Mouse (Mus musculus) adrenal gland, postnatal 25 days (tissue): Measurements from ENCODE around the gene Pla2g3. TPM values are rescaled to one million over a fixed set of nuclear protein-coding genes. Genes with fewer than 3 reads are reported as not detected.

Experiments used
- DNase-seq: peaks from one replicate; pipeline ENCODE4 v3.0.0; 2021; ENCODE audit warnings: mixed read lengths
- long read RNA-seq: library from polyadenylated mRNA; stranded (forward); transcript quantifications from one replicate; pipeline ENCODE4 v2.0.0, GENCODE M21; 2021
- total RNA-seq: library from RNA; stranded (reverse); gene quantifications from 2 replicates; pipeline ENCODE4 v1.2.3, GENCODE M21; 2021

Pla2g3 gene
- total RNA-seq, result 0.18 and 0.33 TPM in 2 replicates
- long read RNA-seq, partial matches to known transcripts, result 0 of 1 reads
- long read RNA-seq, other reads (novel, unspliced or antisense), result 1 of 1 reads

DNA sequence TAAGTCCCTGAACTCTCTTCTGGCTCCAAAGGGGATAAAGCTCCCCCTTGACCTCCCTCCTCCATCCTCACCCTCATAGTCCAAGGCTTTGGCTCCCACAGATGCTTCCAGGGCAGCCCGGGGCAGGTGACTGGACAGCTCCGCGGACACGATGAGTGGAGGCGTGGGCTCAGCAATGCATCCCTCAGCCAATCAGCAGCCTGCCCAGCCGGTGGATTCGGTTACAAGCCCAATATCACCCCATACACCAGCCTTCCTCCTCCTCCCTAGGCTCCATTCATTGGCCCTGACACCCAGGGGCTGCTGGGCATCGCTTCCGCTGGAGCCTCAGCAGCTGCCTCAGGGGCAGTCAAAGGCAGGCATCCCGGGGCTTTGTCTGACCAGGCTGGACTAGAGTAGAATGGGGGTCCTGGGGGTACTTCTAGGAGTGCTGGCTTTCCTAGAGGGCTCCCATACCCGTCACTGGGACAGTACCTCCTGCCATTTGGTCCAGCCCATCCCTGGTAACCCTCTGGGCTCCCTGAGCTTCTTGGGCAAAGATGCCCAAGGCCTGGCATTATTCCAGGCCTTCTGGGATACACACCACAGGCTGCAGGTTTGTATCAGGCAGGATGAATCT lies at the start of gene Pla2g3:
TSS of gene Pla2g3 (plus strand) at position 333 of the 619 bp plus-strand sequence.
- no peak for DNase-seq

DNA sequence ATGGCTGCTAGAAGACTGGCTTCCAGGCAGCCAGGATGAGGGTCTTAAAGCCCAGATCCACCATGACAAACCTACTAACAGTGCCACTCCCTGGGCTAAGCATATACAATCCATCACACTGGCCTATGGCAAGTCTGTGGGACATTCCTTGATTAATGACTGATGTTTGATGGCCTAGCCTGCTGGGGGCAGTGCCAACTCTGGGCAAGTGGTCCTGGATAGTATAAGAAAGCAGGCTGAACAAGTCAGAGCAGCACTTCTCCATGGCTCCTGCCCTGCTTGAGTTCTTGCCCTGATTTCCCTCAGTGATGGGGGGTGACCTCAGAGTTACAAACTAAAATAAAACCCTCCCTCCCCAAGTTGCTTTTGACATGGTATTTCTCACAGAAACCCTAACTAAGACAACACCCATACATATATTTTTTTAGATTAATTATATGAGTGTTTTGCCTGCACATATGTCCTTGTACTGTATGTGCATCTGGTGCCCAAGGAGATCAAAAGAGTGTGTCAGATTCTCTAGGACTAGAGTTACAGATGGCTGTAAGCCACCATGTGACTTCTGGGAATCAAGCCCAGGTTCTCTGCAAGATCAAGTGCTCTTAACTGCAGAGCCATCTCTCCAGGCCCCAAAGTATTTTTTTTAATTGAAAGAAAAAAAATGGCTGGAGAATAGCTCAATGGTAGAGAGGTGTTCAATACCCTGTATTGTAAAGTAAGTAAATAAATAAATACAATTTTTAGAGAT lies 46.2 kb upstream of the Pla2g3 start:
- no peak for DNase-seq

DNA sequence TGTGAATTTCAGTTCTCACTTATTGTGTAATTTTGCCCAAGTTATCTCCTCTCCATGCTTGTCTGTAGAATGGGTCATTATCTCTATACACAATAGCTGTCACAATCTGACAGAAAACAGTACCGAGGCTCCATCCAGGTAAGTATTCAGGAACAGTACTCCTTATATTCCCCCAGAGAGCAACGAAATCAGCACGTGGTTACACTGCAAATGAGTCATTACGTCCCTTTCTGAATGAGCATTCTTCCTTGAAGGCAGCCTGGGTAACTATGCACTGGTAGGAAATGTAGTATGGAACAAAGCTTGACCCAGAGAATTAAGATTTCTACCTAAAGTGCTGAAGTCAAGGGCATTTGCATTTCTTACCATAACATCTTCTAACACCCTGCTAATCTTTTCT lies 45.4 kb upstream of the Pla2g3 start:
- DNase-seq, result no peak

DNA sequence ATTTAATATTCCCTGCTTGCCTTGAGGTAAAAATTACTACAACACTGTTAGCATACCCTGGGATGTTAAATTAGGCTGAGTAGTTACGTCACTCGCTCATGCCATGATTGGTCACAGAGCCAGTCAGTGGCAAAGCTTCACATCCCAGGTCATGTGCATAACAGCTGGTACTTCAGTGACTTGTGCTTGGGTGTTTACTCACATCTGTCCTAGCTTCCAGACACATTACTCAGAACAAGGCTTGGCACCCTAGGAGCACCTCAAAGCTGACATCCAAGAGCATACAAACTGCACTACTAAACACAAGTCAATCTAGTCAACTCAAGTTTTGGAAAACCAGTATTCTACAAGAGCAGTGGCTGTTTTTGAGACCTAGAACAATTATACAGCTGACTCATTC lies 45.0 kb upstream of the Pla2g3 start:
- no peak for DNase-seq

DNA sequence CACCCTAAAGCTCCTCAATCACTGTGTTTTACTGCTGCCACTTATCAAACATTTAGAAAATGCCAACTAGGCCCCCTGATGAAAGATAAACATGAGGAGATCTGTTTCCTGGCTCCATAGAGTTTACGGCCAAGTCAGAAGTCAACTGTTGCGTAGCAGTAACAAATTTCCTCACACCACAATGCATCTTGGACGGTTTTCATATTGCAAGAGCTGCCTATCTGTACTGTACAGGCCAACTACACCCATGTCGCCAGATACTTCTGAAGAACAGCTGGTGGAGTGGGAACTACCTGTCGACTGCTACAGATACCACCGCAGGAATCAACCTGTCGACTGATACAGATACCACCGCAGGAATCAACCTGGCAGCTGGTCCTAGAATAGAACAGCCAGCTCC lies 43.2 kb upstream of the Pla2g3 start:
- DNase-seq, result no peak

DNA sequence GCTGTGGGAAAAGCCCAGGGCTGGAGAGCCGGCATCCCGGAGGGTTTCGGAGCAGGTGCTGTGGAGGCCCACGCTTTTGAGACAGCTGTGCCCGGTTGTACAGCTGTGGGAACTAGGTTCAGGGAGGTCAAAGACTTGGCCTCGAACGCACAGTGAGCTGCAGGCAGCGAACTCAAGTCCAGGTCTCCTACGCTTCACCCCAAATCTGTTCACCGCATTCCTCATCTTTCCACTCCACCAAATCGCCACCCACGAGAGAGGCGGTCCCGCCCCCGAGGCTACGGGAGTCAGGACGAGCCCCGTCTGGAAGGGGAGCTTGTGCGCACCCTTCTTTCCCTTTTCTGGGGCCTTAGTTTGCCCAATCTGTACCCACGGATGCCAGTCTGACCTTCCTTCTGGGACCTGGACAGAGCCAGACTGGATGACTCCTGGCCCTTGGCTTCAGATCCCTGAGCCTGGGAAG lies 36.4 kb upstream of the Pla2g3 start:
- peak; percentile 62 for DNase-seq

DNA sequence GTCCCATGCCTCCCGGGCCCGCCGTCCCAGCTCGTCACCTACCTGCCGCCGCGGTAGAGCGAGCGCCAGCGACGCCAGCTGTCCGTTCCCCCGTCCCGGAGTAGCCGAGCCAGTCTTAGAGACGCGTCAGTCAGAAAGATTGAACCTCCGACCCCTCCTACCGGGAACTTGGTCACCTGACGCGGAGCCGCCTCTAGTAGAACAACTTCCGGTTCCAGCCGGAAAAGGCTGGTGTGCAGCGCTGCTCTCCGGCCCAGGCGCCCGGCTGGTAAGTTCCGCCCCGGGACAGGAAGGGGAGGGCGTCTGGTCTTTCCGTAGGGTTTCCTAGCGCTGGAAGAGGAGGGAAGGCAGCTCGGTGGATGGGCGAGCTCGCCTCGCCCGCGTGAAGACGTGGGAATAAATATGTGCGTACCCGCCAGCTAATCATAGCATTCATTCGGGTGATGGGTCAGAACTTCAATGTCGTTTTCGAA lies 35.9 kb upstream of the Pla2g3 start, which contains the start of gene Rnf185:
TSS of gene Rnf185 (minus strand) at position 197 of the 473 bp plus-strand sequence.
- peak; percentile 92 for DNase-seq

DNA sequence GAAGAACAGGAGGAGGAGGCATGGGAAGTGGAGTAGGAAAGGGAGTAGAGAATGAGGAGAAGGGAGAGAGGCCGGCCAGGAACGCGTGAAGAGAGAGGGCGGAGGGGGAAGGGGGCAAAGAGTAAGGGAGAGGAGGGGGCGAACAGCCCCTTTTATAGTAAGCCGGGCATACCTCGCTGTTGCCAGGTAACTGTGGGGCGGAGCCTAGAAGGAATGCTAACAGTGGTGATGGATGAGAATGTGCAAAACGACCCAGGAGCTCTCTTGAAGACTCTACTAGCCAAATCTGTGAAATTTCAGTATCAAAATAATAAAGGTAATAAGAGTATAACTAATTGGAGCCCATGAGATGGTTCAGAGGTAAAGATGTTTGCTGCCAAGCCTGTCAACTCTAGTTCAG lies 35.3 kb upstream of the Pla2g3 start:
- DNase-seq, result peak; percentile 12

DNA sequence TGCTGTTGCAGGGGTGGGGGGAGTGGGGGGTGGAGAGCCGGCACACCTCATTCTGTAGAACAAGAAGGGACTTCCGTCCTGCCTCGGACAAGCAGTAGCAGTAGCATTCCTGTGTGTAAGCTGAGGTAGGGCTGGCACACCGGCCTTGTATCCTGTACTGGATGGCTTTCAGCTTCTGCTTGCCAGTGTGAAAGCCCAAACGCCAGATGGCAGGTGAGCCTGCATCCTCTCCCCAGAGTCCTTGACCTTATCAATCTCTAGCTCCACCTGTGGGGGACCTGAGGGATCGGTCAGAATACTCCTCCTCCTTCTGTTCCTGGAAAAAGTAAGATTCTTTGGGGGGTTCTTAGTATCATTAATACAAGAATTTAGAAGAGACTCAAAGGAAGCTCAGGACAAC lies 34.6 kb upstream of the Pla2g3 start:
- DNase-seq, result no peak

DNA sequence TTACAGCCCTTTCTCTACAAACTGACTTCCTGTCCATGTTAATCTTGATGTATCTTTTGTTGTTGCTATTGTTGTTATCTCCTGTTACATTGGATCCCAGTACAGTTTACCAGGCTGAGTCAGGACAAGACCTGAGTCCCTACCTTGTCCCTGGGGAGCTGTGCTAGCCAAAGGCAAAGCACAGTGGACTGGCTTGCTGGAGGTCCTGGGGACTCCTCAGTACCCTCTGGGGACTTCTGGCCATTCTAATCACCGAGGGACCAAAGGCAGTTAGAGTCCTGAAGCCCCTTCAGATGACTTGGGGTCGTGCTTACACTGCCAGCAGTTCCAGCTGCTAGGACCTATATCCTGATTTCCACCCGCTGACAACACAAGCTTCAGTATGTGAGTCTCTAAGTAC lies 33.6 kb upstream of the Pla2g3 start:
- DNase-seq, result no peak

DNA sequence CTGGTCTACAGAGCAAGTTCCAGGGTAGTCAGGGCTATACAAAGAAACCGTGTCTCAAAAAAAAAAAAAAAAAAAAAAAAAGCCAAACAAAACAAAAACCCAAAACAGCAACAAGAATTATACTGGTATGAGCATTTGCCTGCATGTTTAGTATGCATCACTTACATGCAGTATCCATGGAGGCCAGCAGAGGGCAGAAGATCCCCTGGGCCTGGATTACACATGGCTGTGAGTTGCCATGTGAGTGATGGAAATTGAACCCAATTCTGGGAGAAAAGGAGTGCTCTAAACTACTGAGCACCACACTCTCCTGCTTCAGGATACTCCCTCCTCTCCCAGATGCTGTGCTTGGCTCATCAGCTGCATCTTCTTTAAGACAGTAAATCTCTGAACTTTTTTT lies 31.7 kb upstream of the Pla2g3 start:
- peak; percentile 63 for DNase-seq

DNA sequence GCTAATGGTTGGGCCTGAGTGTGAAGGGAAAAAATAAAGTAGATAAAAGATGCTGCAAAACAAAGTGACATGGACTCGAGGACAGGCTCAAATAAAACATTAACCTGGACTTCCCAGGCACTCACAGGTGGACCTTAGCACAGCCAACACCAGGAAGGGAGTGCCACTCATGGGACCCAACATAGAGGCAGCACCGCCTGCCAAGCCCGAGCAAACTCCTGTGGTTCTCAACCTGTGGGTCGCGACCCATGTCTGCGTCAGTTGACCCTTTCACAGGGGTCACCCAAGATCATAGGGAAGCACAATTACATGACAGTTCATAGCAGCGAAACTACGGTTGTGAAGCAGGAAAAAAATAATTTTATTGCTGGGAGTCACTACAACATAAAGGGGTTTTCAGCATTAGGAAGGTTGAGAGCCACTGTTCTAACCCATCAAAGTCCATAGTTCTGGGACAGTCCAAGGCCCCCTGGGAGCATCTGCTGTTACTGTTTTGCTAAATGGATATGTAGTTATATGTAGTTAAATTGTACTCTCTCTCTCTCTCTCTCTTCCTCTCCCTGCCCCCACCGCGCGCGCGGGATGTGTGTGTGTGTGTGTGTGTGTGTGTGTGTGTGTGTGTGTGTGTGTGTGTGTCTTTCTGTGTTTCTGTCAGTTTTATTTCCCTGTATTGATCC lies 29.5 kb upstream of the Pla2g3 start:
- DNase-seq, result no peak

DNA sequence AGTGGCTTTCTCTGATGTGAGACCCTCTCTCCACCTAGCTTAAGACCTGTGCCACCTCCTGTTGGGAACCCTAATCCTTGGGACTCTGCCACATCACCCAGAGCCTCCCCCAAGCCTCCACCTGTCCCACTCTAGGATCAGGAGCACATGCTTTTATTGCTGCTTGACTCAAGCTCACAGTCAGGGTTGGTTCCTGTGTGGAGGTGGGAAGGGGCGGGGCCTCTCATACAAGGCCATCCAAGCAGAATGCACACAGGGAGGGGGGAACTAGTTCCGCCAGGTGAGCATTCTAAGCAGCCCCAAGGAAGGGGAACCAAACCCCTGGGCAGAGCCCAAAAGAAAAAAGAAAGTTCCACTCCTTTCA lies 29.0 kb upstream of the Pla2g3 start:
- no peak for DNase-seq

DNA sequence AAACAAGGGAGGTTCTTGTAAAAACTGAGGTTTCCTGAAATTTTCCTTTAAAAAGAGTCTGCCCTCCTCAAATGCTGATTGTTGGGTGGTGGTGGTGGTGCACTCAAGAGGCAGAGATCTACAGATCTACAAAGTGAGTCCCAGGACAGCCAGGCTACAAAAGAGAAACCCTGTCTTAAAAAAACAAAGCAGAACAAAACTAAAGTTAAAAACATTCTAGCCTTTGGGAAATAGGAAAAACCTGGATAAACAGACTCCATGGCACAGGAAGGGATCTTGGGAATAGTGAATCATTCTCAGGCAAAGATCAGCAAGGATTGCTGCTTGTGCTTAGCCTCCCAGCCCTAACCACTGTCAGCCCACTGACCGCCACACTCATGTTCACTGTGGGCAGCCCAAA lies 25.2 kb upstream of the Pla2g3 start:
- no peak for DNase-seq

DNA sequence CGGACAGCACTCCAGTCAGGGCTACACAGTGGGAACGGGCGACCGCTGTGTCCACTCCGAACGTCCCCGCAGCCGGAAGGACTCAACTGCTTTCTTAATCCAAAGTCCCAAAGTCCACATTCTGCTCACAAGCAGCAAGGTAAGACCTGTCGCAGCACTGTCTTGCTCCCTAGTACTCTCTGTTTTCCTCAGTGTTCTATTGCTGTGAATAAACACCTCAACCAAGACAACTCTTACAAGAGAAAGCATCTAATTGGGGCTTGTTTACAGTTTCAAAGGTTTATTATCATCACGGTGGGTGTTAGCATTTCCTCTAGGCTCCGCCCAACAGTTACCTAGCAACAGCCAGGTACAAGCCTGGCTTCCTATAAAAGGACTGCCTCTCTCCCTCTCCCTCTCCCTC lies 16.6 kb upstream of the Pla2g3 start:
- no peak for DNase-seq

DNA sequence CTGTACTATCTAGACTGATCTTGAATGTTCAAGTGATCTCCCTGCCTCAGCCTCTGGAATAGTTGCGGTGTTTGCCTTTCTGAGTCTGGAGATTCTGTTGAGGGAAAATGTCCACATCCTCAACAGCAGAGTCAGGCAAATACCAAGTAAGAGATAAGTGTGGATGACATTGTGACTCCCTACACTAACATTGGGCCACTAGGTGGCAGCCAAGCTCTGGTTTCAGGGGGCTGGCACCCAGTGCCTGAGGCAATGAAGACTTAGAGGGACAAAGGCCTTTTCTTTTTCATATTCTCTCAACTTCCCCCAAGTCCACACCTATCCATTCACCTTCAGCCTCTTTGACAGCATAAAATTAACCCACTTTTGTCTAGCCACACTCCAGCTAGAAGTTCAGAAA lies 15.6 kb upstream of the Pla2g3 start:
- DNase-seq, result peak; percentile 91

DNA sequence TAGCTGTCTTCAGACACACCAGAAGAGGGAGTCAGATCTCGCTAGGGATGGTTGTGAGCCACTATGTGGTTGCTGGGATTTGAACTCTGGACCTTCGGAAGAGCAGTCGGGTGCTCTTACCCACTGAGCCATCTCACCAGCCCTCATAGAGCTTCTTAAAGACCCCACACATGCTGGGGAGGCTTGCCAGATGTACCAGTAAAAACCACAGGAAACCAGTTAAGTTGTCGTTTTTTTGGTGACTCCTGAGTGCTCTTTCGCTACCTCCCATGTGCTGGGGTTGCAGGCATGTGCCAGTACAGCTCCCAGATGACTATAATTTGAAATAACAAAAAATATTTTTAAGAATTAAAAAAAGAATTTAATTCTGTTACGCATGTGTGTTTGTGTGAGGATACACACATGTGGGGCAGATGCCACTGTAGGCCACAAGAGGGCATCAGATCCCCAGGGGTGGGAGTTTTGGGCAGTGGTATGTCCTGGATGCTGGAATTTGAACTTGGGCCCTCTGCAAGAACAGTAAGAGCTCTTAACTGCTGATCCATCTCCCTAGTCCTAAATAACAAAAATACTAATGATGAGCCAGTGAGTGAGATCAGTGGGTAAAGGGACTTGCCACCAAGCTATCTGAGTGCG lies 13.5 kb upstream of the Pla2g3 start:
- DNase-seq, result peak; percentile 38

DNA sequence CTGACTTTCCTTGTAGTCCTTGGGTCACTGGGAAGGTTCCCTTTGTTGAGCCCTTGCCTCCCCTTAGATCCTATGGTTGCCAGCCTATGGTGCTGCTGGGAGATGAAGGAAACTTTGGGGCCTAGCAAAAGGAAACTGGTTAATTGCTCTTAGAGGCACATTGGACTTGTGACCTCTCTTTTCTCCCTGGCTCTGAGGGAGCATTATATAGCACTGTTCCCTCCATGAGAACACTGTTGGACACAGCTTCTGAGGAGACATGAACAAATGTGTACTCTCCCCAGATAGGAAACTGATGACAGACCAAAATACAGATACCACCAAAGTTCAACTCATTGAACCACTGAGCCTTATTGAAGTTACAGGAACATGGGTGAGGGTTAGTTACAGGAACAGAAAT lies 12.6 kb upstream of the Pla2g3 start:
- no peak for DNase-seq

DNA sequence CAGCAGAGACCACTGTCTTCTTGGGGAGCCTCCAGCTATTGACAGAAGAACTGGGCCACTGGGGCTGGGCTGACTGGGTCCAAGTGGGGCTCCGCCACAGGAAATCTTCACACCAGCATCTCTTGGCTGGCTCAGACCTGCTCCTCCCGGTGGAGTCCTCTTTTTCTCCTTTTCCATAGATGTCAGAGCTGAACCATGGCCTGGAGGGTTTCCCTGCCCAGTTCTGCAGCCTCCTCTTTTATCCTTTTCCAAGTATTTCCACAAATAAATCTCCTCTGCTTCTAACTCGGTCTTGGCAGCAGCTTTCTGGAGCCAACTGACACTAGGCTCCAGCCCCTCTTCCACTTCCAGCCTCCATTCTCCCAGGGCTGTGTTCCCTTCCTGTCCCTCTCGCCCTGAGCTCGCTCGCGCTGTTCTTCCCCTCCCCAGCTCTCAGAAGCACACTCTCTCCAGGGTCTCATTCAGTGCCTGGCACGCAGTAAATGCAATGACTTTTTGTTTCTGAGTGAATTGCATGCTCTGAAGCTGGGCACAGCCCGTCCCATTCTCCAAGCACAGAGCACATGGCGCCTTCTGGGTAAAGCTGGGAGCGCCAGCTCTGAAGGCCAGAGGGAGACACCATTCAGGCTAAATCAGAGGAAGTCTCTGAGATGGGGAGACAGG lies 4.0 kb upstream of the Pla2g3 start:
- no peak for DNase-seq

DNA sequence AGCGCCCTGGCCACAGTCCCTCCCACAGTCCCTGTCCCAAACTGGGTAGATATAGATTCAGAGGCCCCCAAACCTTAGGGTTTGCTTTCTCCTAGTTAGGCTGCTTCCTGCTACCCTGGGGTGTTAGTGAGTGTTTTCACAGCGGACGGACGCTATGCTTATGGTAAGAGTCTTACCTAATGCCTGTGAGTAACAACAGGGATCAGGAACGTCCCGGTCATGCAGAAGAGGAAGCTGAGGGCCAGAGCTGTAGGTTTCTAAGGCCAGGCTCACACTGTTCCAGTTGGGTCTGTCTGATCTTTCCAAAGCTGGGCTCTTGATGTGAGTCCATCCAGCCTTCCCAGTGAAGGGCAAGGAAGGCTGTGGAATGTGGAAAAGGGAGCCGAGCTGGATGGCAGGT lies 1.7 kb upstream of the Pla2g3 start:
- no peak for DNase-seq

DNA sequence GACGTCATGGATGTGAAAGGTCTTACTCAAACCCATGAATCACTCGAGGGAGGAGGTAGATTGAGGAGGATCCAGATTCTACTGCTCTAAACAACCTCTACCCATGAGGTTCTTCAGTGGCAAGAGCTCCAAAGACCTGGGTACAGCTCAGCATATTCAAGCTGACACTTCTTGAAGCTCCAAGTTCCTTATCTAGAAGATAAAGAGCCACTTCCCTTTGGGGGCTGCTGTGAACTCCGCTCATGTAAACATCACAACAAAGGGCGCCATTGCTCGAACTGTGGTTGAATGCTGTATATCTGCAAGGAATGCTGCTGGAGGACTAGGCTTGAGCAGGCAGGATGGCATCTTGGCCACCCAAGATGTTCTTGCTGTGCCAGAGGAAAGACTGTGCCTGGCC lies 952 bp downstream of the Pla2g3 start:
- DNase-seq, result no peak

DNA sequence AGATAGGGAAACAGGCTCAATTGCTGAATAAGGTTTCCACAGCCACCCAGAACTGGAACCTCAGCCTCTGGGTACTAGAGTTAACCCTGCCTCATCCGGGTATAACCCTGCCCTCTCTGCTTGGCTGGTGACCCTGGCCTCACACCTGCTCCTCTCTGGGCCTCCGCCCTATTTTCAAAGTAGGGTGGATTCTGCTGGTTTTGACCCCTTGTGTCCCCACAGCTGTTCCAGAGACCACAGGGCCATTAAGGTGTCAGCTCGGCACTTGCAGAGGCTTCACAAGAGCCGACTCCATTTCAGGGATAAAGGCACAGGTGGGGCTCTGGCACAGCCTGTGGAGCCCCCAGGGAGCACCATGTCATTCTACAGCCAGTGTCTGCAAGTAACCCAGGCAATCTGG lies 4.7 kb downstream of the Pla2g3 start:
- no peak for DNase-seq
